Mouse (Mus musculus) bone marrow, adult 2 months (tissue): ENCODE data around the gene Myl3.
A peak's percentile ranks its signal among the peaks of the same experiment; 100 is the strongest.

ENCODE experiments used
- CTCF ChIP-seq: fragments of 200-500 bp; IDR thresholded peaks from 2 replicates; pipeline ENCODE4 v1.5.1; 2011; ENCODE audit warnings: low read length, control low read depth; ENCODE audit not compliant: control insufficient read depth, insufficient read depth
- POLR2A ChIP-seq: fragments of 200-500 bp; IDR thresholded peaks from 2 replicates; pipeline ENCODE4 v1.6.1; 2011; ENCODE audit warnings: low read depth, mild to moderate bottlenecking, control low read depth, low read length, borderline replicate concordance; ENCODE audit not compliant: control insufficient read depth

DNA sequence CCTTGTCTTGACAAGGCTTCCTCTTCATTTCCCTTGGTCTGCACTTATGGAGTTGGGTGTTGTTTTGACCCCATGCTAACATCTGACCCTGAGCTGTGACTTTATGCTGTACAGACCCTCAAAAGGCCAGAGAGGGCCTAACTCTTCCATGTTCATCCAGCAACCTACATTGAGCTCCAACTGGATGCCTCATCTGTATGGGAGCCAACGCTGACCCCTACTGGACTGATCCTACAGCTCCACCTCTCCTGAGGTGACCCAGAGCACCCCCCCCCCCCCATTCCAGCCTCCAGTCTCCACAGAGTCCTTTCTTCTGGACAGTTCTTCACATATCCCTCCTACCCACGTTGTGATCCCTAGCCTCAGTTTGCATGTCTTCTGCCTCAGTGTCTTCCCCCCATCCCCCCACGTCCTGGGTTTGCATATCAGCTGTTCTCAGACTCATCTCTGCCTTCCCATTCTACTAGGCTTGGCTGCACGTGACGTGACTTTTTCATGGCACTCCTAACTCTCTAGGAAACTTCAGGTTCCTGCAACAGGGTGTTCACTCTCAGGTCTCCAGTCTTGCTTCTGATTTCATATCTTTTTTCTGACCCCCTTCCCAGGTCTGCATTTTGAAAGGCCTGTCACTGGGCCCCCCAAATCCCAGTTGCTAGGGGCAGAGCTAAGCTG, 37.7 kb downstream of the Myl3 start:
- TF ChIP-seq CTCF (peak; percentile 27; the same call in 1 of the 2 replicates), POLR2A (no peak)
